Mouse (Mus musculus): ENCODE data around the gene Spock1.

Gene Spock1

GRCm38 (mm10) chr13:57908266-57908582, at the start of gene Spock1:
TSS of gene Spock1 (minus strand) at chr13:57908332.
- in situ Hi-C loops (cut with MboI; ENCODE audit: low sequenced_read_pairs): no loop called here

- in situ Hi-C loops (cut with MboI; ENCODE audit: low sequenced_read_pairs): no loop called here
These were observed 42.0 kb upstream of the Spock1 start for GRCm38 (mm10) chr13:57950091-57950490.

GRCm38 (mm10) chr13:57949513-57949912, 41.4 kb upstream of the Spock1 start:
- in situ Hi-C loops (cut with MboI; ENCODE audit: low sequenced_read_pairs): no loop called here

- in situ Hi-C loops (cut with MboI; ENCODE audit: low sequenced_read_pairs): no loop called here
These were observed 37.1 kb upstream of the Spock1 start for GRCm38 (mm10) chr13:57945197-57945596.

GRCm38 (mm10) chr13:57944434-57944833, 36.3 kb upstream of the Spock1 start:
- in situ Hi-C loops (cut with MboI; ENCODE audit: low sequenced_read_pairs): no loop called here

GRCm38 (mm10) chr13:57943900-57944299, 35.8 kb upstream of the Spock1 start:
- in situ Hi-C loops (cut with MboI; ENCODE audit: low sequenced_read_pairs): no loop called here

GRCm38 (mm10) chr13:57937463-57938229, 29.5 kb upstream of the Spock1 start:
- in situ Hi-C loops (cut with MboI; ENCODE audit: low sequenced_read_pairs): no loop called here

- in situ Hi-C loops (cut with MboI; ENCODE audit: low sequenced_read_pairs): no loop called here
These were observed 23.9 kb upstream of the Spock1 start for GRCm38 (mm10) chr13:57931998-57932397.

GRCm38 (mm10) chr13:57931376-57931775, 23.2 kb upstream of the Spock1 start:
- in situ Hi-C loops (cut with MboI; ENCODE audit: low sequenced_read_pairs): no loop called here

GRCm38 (mm10) chr13:57930720-57931119, 22.6 kb upstream of the Spock1 start:
- in situ Hi-C loops (cut with MboI; ENCODE audit: low sequenced_read_pairs): no loop called here

- in situ Hi-C loops (cut with MboI; ENCODE audit: low sequenced_read_pairs): no loop called here
These were observed 22.2 kb upstream of the Spock1 start for GRCm38 (mm10) chr13:57930283-57930682.

- in situ Hi-C loops (cut with MboI; ENCODE audit: low sequenced_read_pairs): no loop called here
These were observed 11.8 kb upstream of the Spock1 start for GRCm38 (mm10) chr13:57919947-57920346.

- in situ Hi-C loops (cut with MboI; ENCODE audit: low sequenced_read_pairs): no loop called here
These were observed 3.0 kb upstream of the Spock1 start for GRCm38 (mm10) chr13:57911171-57911570.

GRCm38 (mm10) chr13:57907428-57908265, 485 bp downstream of the Spock1 start:
- in situ Hi-C loops (cut with MboI; ENCODE audit: low sequenced_read_pairs): no loop called here

GRCm38 (mm10) chr13:57894597-57894996, 13.5 kb downstream of the Spock1 start:
- in situ Hi-C loops (cut with MboI; ENCODE audit: low sequenced_read_pairs): no loop called here

- in situ Hi-C loops (cut with MboI; ENCODE audit: low sequenced_read_pairs): no loop called here
These were observed 18.4 kb downstream of the Spock1 start for GRCm38 (mm10) chr13:57889708-57890107.

GRCm38 (mm10) chr13:57889050-57889449, 19.1 kb downstream of the Spock1 start:
- in situ Hi-C loops (cut with MboI; ENCODE audit: low sequenced_read_pairs): no loop called here

GRCm38 (mm10) chr13:57879817-57880216, 28.3 kb downstream of the Spock1 start:
- in situ Hi-C loops (cut with MboI; ENCODE audit: low sequenced_read_pairs): no loop called here

- in situ Hi-C loops (cut with MboI; ENCODE audit: low sequenced_read_pairs): no loop called here
These were observed 29.3 kb downstream of the Spock1 start for GRCm38 (mm10) chr13:57878797-57879196.

- in situ Hi-C loops (cut with MboI; ENCODE audit: low sequenced_read_pairs): no loop called here
These were observed 30.4 kb downstream of the Spock1 start for GRCm38 (mm10) chr13:57877782-57878181.

- in situ Hi-C loops (cut with MboI; ENCODE audit: low sequenced_read_pairs): no loop called here
These were observed 31.2 kb downstream of the Spock1 start for GRCm38 (mm10) chr13:57876966-57877365.

- in situ Hi-C loops (cut with MboI; ENCODE audit: low sequenced_read_pairs): no loop called here
These were observed 38.1 kb downstream of the Spock1 start for GRCm38 (mm10) chr13:57870058-57870457.
